In the genomic region with DNA sequence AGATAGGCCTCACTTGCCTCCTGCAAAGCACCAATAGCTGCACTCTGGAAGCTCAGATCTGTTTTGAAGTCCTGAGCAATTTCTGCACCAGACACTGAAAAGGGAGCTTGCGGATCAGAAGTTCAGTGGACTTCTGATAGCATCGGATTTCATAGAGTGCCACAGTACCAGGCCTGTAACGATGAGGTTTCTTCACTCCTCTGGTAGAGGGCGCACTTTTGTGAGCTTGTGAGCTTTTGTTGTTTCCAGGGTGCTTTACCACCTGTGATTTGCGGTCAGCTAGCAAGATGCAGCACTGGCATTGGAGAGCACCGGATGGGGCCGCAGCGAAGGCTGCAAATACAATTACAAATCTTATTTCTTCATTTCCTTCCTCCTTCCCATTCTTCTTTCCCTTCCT, we compare ENCODE assay signal across 14 mouse cellular contexts. TPM values are rescaled to one million over a fixed set of nuclear protein-coding genes. Genes with fewer than 3 reads are reported as not detected.
DNase-seq lines count a peak whose midpoint lies in the region; ATAC-seq and TF ChIP-seq lines count a peak whose summit lies in the region.
"Had no signal": no experiment of that assay in that cellular context is flagged by ENCODE, and none has a peak within 500 bp of the region (broad histone marks: within the 10 kb centered on the region; RNA-seq: fewer than 3 reads in every experiment).

No protein-coding gene starts in this region.

- H3K27ac ChIP-seq in forebrain, postnatal 0 days (ENCODE audit: low read depth, low read length) = no peak overlapping the region
- H3K27ac ChIP-seq in forebrain, embryonic 12.5 days = no peak overlapping the region
- H3K27ac ChIP-seq in midbrain, embryonic 14.5 days (replicated peaks; ENCODE audit: low read depth, low read length) = no peak overlapping the region
- H3K27ac ChIP-seq in midbrain, embryonic 15.5 days = no peak overlapping the region
- H3K27ac ChIP-seq: embryonic facial prominence, embryonic 13.5 days; limb, embryonic 15.5 days had no signal

- no peaks in the 10 kb centered on the region for H3K36me3 ChIP-seq in forebrain, postnatal 0 days (ENCODE audit: insufficient read depth)
- H3K36me3 ChIP-seq in forebrain, embryonic 12.5 days (replicated peaks) = no peaks in the 10 kb centered on the region
- no peaks in the 10 kb centered on the region for H3K36me3 ChIP-seq in midbrain, embryonic 14.5 days (ENCODE audit: control insufficient read depth, insufficient read depth, low read length)
- no peaks in the 10 kb centered on the region for H3K36me3 ChIP-seq in midbrain, embryonic 15.5 days (replicated peaks)
- H3K36me3 ChIP-seq: embryonic facial prominence, embryonic 13.5 days; limb, embryonic 15.5 days had no signal

- peaks cover 51% of the 10 kb centered on the region for H3K27me3 ChIP-seq in forebrain, postnatal 0 days (ENCODE audit: insufficient read depth, low read length)
- peaks cover 33% of the 10 kb centered on the region for H3K27me3 ChIP-seq in forebrain, embryonic 12.5 days
- peaks cover 31% of the 10 kb centered on the region for H3K27me3 ChIP-seq in midbrain, embryonic 14.5 days (ENCODE audit: control insufficient read depth, insufficient read depth, low read length)
- peaks cover 33% of the 10 kb centered on the region for H3K27me3 ChIP-seq in midbrain, embryonic 15.5 days (replicated peaks)

- no peak for DNase-seq in forebrain, postnatal 0 days
- peak; percentile 40 for DNase-seq in midbrain, embryonic 14.5 days
- no peak for DNase-seq in lung, adult 2 months
- peak; percentile 63 to 73 for DNase-seq in thymus, postnatal 10 days (ENCODE audit: low spot score in 2 of 2)
- DNase-seq in right cerebral cortex, postnatal 25 days = no peak
- no peak for DNase-seq in adrenal gland, adult 2 months
- DNase-seq: kidney, adult 9 months had no signal

- TF ChIP-seq CTCF in forebrain, postnatal 0 days (IDR thresholded peaks at IDR 0.05; ENCODE audit: low read depth) = peak; percentile 28; the same call in 1 of the 2 replicates
- 0 out of 2 replicates have a peak, but pooled peaks have one; percentile 15 for TF ChIP-seq CTCF in lung, adult 2 months (IDR thresholded peaks at IDR 0.05; ENCODE audit: insufficient read depth, low read length)

- no peak for ATAC-seq in forebrain, postnatal 0 days
- no peak for ATAC-seq in forebrain, embryonic 12.5 days (ENCODE audit: low FRiP score)
- ATAC-seq in midbrain, embryonic 14.5 days (ENCODE audit: low FRiP score, low TSS enrichment) = no peak
- ATAC-seq in midbrain, embryonic 15.5 days (replicated peaks) = no peak

- 20% methylated on average over 8 of the region's 8 CpGs for WGBS in forebrain, postnatal 0 days
- WGBS in forebrain, embryonic 12.5 days = 16% methylated on average over 8 of the region's 8 CpGs
- 18% methylated on average over 8 of the region's 8 CpGs for WGBS in midbrain, embryonic 14.5 days
- WGBS in midbrain, embryonic 15.5 days = 19% methylated on average over 8 of the region's 8 CpGs
- 11% methylated on average over 8 of the region's 8 CpGs for WGBS in lung, adult 2 months

- H3K4me2 ChIP-seq in forebrain, postnatal 0 days (ENCODE audit: low read depth) = no peak overlapping the region
- no peak overlapping the region for H3K4me2 ChIP-seq in forebrain, embryonic 12.5 days
- no peak overlapping the region for H3K4me2 ChIP-seq in midbrain, embryonic 14.5 days (ENCODE audit: low read length)
- no peak overlapping the region for H3K4me2 ChIP-seq in midbrain, embryonic 15.5 days
- H3K4me2 ChIP-seq: embryonic facial prominence, embryonic 13.5 days; limb, embryonic 15.5 days had no signal

- no peaks in the 10 kb centered on the region for H3K4me1 ChIP-seq in forebrain, postnatal 0 days (ENCODE audit: insufficient read depth)
- H3K4me1 ChIP-seq in forebrain, embryonic 12.5 days = no peaks in the 10 kb centered on the region
- no peaks in the 10 kb centered on the region for H3K4me1 ChIP-seq in midbrain, embryonic 14.5 days (ENCODE audit: control insufficient read depth, insufficient read depth, low read length)
- no peaks in the 10 kb centered on the region for H3K4me1 ChIP-seq in midbrain, embryonic 15.5 days
- H3K4me1 ChIP-seq in lung, adult 2 months (ENCODE audit: control insufficient read depth, insufficient read depth, low read length) = no peaks in the 10 kb centered on the region
- H3K4me1 ChIP-seq: limb, embryonic 15.5 days had no signal

- no peak overlapping the region for H3K4me3 ChIP-seq in forebrain, postnatal 0 days (ENCODE audit: low read depth, low read length)
- no peak overlapping the region for H3K4me3 ChIP-seq in forebrain, embryonic 12.5 days (replicated peaks)
- H3K4me3 ChIP-seq in midbrain, embryonic 14.5 days (replicated peaks; ENCODE audit: low read depth, low read length) = no peak overlapping the region
- H3K4me3 ChIP-seq in midbrain, embryonic 15.5 days = no peak overlapping the region
- H3K4me3 ChIP-seq in lung, adult 2 months (replicated peaks; ENCODE audit: extremely low read depth, low read depth, low read length) = no peak overlapping the region
- H3K4me3 ChIP-seq: embryonic facial prominence, embryonic 13.5 days; limb, embryonic 15.5 days had no signal

- TF ChIP-seq POLR2A in lung, adult 2 months (IDR thresholded peaks at IDR 0.05; ENCODE audit: borderline replicate concordance, extremely low read depth, low read depth, low read length) = no peak

- H3K9ac ChIP-seq in forebrain, postnatal 0 days = no peak overlapping the region
- no peak overlapping the region for H3K9ac ChIP-seq in forebrain, embryonic 12.5 days
- H3K9ac ChIP-seq in midbrain, embryonic 14.5 days (replicated peaks; ENCODE audit: low read length) = no peak overlapping the region
- H3K9ac ChIP-seq in midbrain, embryonic 15.5 days = no peak overlapping the region
- H3K9ac ChIP-seq: embryonic facial prominence, embryonic 13.5 days; limb, embryonic 15.5 days had no signal

- H3K9me3 ChIP-seq in forebrain, postnatal 0 days (ENCODE audit: low read length) = no peaks in the 10 kb centered on the region
- H3K9me3 ChIP-seq in forebrain, embryonic 12.5 days = no peaks in the 10 kb centered on the region
- H3K9me3 ChIP-seq in midbrain, embryonic 14.5 days (ENCODE audit: control insufficient read depth, low read length) = no peaks in the 10 kb centered on the region
- H3K9me3 ChIP-seq in midbrain, embryonic 15.5 days = no peaks in the 10 kb centered on the region
- H3K9me3 ChIP-seq: embryonic facial prominence, embryonic 13.5 days; limb, embryonic 15.5 days had no signal

RNA-seq across cellular contexts. Expression of gene Rpp21, which starts 30.9 kb away (rescaled TPM):
- 39.2 and 58.2 TPM in 2 replicates for total RNA-seq in forebrain, postnatal 0 days (2014; rRNA removed)
- 139 and 159 TPM in 2 replicates for polyA plus RNA-seq in forebrain, postnatal 0 days (2015; fragmentation: Nextera tagmentation; extraction: Ambion mirVana)
- 75.8 and 84.7 TPM in 2 replicates for polyA plus RNA-seq in forebrain, embryonic 12.5 days (2016; fragmentation: Nextera tagmentation; extraction: Ambion mirVana)
- polyA plus RNA-seq in midbrain, embryonic 14.5 days (2014; fragmentation: Nextera tagmentation; extraction: Ambion mirVana) = 136 and 164 TPM in 2 replicates
- 124 and 138 TPM in 2 replicates for polyA plus RNA-seq in midbrain, embryonic 15.5 days (2015; fragmentation: Nextera tagmentation; extraction: Ambion mirVana)
- 67.6 and 80.1 TPM in 2 replicates for polyA plus RNA-seq in lung, adult 2 months (2012; rRNA removed)
- 10 to 100 TPM; 43.6 to 60.5 TPM for total RNA-seq in adrenal gland, adult 2 months (2021)
- 89.4 and 106 TPM in 2 replicates for polyA plus RNA-seq in adrenal gland, adult 2 months (2012; rRNA removed)

RNA-seq across cellular contexts. Expression of gene H2-T3, which starts 36.8 kb away (rescaled TPM):
- total RNA-seq in forebrain, postnatal 0 days (2014; rRNA removed) = not detected in 2 replicates
- polyA plus RNA-seq in forebrain, postnatal 0 days (2015; fragmentation: Nextera tagmentation; extraction: Ambion mirVana) = not detected in 2 replicates
- polyA plus RNA-seq in forebrain, embryonic 12.5 days (2016; fragmentation: Nextera tagmentation; extraction: Ambion mirVana) = not detected in 2 replicates
- polyA plus RNA-seq in midbrain, embryonic 14.5 days (2014; fragmentation: Nextera tagmentation; extraction: Ambion mirVana) = not detected in 2 replicates
- polyA plus RNA-seq in midbrain, embryonic 15.5 days (2015; fragmentation: Nextera tagmentation; extraction: Ambion mirVana) = 0.14 TPM in 1 of 2 replicates, not detected in the other
- polyA plus RNA-seq in lung, adult 2 months (2012; rRNA removed) = 0.05 TPM in 1 of 2 replicates, not detected in the other
- not detected for total RNA-seq in adrenal gland, adult 2 months (2021)
- polyA plus RNA-seq in adrenal gland, adult 2 months (2012; rRNA removed) = not detected in 2 replicates
- total RNA-seq: heart, adult 18-20 months had no signal
- polyA plus RNA-seq: C2C12; embryonic facial prominence, embryonic 13.5 days; limb, embryonic 15.5 days; neural tube, embryonic 11.5 days had no signal

RNA-seq across cellular contexts. Expression of gene Trim39, which starts 45.1 kb away (rescaled TPM):
- 27.1 and 27.8 TPM in 2 replicates for total RNA-seq in forebrain, postnatal 0 days (2014; rRNA removed)
- polyA plus RNA-seq in forebrain, postnatal 0 days (2015; fragmentation: Nextera tagmentation; extraction: Ambion mirVana) = 7.9 and 11.2 TPM in 2 replicates
- polyA plus RNA-seq in forebrain, embryonic 12.5 days (2016; fragmentation: Nextera tagmentation; extraction: Ambion mirVana) = 22.2 and 23.3 TPM in 2 replicates
- polyA plus RNA-seq in midbrain, embryonic 14.5 days (2014; fragmentation: Nextera tagmentation; extraction: Ambion mirVana) = 18.3 and 21.7 TPM in 2 replicates
- 29.0 and 31.2 TPM in 2 replicates for polyA plus RNA-seq in midbrain, embryonic 15.5 days (2015; fragmentation: Nextera tagmentation; extraction: Ambion mirVana)
- polyA plus RNA-seq in lung, adult 2 months (2012; rRNA removed) = 14.9 and 15.6 TPM in 2 replicates
- total RNA-seq in adrenal gland, adult 2 months (2021) = 10 to 100 TPM; 16.1 to 18.4 TPM
- polyA plus RNA-seq in adrenal gland, adult 2 months (2012; rRNA removed) = 14.1 and 14.7 TPM in 2 replicates

RNA-seq across cellular contexts. Expression of gene Gm8909, which starts 58.6 kb away (rescaled TPM):
- not detected in 2 replicates for total RNA-seq in forebrain, postnatal 0 days (2014; rRNA removed)
- not detected in 2 replicates for polyA plus RNA-seq in forebrain, postnatal 0 days (2015; fragmentation: Nextera tagmentation; extraction: Ambion mirVana)
- polyA plus RNA-seq in forebrain, embryonic 12.5 days (2016; fragmentation: Nextera tagmentation; extraction: Ambion mirVana) = not detected in 2 replicates
- not detected in 2 replicates for polyA plus RNA-seq in midbrain, embryonic 14.5 days (2014; fragmentation: Nextera tagmentation; extraction: Ambion mirVana)
- not detected in 2 replicates for polyA plus RNA-seq in midbrain, embryonic 15.5 days (2015; fragmentation: Nextera tagmentation; extraction: Ambion mirVana)
- 0.62 and 1.2 TPM in 2 replicates for polyA plus RNA-seq in lung, adult 2 months (2012; rRNA removed)
- not detected for total RNA-seq in adrenal gland, adult 2 months (2021)
- 0.19 TPM in 1 of 2 replicates, not detected in the other for polyA plus RNA-seq in adrenal gland, adult 2 months (2012; rRNA removed)
- total RNA-seq: heart, adult 18-20 months had no signal
- polyA plus RNA-seq: C2C12; embryonic facial prominence, embryonic 13.5 days; limb, embryonic 15.5 days; neural tube, embryonic 11.5 days had no signal

RNA-seq across cellular contexts. Expression of gene H2-M10.2, which starts 59.4 kb away (rescaled TPM):
- total RNA-seq in forebrain, postnatal 0 days (2014; rRNA removed) = not detected in 2 replicates
- not detected in 2 replicates for polyA plus RNA-seq in forebrain, postnatal 0 days (2015; fragmentation: Nextera tagmentation; extraction: Ambion mirVana)
- polyA plus RNA-seq in forebrain, embryonic 12.5 days (2016; fragmentation: Nextera tagmentation; extraction: Ambion mirVana) = 0.18 TPM in 1 of 2 replicates, not detected in the other
- 0.25 TPM in 1 of 2 replicates, not detected in the other for polyA plus RNA-seq in midbrain, embryonic 14.5 days (2014; fragmentation: Nextera tagmentation; extraction: Ambion mirVana)
- polyA plus RNA-seq in midbrain, embryonic 15.5 days (2015; fragmentation: Nextera tagmentation; extraction: Ambion mirVana) = 0.20 and 0.35 TPM in 2 replicates
- not detected in 2 replicates for polyA plus RNA-seq in lung, adult 2 months (2012; rRNA removed)
- not detected for total RNA-seq in adrenal gland, adult 2 months (2021)
- not detected in 2 replicates for polyA plus RNA-seq in adrenal gland, adult 2 months (2012; rRNA removed)
- total RNA-seq: heart, adult 18-20 months had no signal
- polyA plus RNA-seq: C2C12; embryonic facial prominence, embryonic 13.5 days; limb, embryonic 15.5 days; neural tube, embryonic 11.5 days had no signal

Comparison
In these comparisons a context has a peak if more than half of its experiments do, and no peak if none do; other contexts are left out.
1. DNase-seq: peak in midbrain, embryonic 14.5 days (single experiment) and thymus, postnatal 10 days (2 of 2); none in forebrain, postnatal 0 days (single experiment), lung, adult 2 months (single experiment), right cerebral cortex, postnatal 25 days (single experiment) and adrenal gland, adult 2 months (single experiment).